Mouse (Mus musculus): Measurements from ENCODE around the gene Psme4.
"Not testable (repeated sequence)": the region's sequence is repeated elsewhere in the genome, so short reads cannot be mapped to it uniquely, and the experiment has no call there.

Psme4 gene

DNA sequence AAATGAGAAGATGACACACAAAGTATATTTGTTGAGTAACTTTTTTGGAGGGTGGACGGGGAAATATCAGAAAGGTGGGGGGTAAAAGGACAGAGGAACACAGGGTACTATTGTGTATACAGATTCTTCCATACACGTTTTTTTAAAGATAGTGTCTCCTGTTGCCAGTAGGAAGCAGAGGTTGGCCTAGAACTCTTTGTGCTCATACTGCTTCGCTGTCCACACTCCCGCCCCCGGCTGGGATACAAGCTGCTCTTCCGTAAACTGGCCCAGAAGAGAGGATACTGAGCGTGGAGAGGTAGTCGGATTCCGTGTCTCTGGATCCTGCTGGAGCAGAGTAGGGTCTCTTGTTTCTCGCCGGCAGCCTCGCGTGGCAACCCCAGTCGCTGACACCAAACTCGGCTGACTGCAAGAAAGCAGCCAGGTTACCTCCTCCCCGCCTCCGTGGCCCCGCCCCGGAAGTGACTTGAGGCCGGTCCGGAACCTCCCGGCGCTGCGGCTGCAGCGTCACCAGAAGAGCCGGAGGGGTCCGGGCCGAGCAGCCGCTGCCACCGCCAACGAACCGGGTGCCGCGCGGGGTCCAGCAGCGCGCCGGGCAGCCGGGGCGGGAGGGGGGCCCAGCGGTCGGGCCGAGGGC is at the start of gene Psme4:
Gene Psme4 (plus strand): TSS at position 460 of the 637 bp plus-strand sequence.
- DNase-seq = peak; percentile 98

DNA sequence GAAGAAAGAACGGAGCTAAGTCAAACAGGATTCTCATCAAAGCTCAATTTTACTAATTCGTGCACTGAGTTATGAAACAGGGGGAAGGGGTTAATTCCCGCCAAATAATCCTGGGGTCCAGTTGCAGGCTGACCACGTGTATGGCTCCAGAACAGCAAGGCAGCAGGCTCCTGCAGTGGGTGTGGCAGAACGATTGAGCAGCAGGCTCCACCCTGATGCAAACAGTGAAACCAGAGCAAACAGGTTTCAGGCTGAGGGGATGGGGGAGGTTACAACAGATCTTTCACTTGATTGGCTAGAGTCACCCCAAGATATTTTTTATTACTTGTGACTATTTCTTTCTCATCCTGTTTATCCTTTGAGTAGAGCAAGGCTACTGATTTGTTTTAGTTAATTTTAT is 48.1 kb upstream of the Psme4 start:
- DNase-seq = no peak

DNA sequence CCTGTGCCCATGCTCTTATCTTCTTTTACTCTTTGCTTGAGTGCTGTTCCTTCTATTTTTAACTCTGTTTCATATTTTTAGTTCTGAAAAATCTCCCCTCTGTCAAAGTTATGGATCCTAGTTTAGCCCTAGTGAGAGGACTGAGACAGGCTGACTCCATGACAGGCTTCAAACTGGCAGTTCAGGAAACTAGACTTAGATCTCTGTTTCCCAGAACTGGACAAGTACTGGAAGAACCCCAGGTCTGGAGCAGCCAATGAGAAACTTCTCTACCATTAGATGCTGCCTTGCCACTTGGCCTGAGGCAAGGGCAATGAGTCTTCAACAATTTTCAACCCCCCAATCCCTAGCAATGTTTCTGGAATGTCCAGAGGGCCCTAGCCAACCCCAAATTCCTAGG is 40.8 kb upstream of the Psme4 start:
- no peak for DNase-seq

GRCm38 (mm10) chr11:30733376-30733775 is 38.1 kb upstream of the Psme4 start:
- no peak for DNase-seq

- no peak for DNase-seq
These were observed 27.5 kb upstream of the Psme4 start for GRCm38 (mm10) chr11:30743991-30744390.

DNA sequence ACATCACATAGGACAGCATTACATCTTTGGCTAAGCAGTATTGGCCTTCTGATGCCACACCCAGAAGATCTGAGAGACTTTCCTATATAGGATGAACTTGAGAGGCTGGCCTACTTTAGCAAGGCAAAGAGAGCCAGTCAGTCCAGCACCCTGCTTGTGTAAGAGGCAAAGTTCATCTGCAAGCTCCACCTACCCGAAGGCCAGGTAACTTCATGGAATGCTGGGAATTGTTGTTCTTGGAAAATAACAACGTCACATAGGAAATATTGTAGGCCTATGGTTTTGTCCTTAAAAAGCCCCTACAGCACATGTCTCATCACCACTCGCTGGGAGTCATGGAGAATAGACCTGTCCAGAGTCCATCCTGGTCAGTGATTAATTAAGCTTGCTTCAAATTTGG is 22.6 kb upstream of the Psme4 start:
- peak; percentile 20 for DNase-seq

GRCm38 (mm10) chr11:30749587-30749986 is 21.9 kb upstream of the Psme4 start:
- DNase-seq = no peak

DNA sequence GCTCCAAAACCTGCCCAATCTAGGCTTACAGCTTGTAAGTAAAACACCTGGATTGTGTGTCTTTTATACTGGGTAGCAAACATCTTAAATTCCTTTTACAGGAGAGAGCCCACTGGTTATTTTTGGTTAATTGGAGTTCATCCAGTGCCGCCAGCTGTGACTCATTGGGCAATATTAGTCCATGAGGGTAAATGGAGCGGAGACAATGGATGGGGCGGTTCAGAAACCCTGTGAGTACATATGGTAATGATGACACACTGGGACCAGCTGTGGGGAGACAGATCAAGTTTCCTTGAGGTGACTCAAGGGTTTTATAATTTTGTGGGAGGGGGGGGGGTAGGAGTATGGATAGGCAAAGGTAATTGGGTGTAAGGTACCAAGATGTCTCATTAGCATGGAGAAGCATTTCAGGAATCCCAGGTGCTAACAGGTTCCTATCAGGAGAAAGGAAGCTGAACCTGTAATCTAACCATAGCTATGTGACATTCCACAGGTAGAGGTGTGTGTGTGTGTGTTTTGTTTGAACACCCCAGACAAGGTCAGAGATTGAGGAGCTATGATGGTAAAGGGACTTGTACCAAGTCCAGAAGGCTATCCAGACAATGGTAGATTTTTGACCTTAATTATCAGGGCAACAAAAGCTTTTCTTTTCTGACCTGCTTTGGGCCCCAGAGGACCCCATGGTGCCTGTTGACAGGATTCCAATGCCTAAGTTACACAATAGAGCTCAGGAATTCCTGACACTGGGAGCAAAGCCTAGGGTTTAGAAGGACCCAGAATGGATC is 21.3 kb upstream of the Psme4 start:
- no peak for DNase-seq

DNA sequence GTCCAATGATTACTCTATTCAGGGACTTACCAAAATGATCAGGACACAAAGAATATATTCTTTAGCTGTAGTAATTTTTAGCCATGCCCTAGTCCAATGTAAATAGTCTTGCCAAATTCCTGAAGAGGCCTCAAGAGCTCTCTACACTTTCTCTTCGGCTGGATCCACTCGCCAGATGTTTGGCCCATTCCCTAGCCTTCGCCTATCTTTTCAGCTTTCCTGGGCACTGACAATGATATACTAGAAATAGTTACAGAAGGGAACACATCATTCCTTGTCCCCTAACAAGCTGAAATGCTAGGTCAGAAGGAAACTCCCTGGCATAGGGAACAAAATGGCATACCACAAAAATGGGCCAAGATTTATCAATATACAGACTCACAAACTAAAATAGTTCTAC is 18.6 kb upstream of the Psme4 start:
- no peak for DNase-seq

DNA sequence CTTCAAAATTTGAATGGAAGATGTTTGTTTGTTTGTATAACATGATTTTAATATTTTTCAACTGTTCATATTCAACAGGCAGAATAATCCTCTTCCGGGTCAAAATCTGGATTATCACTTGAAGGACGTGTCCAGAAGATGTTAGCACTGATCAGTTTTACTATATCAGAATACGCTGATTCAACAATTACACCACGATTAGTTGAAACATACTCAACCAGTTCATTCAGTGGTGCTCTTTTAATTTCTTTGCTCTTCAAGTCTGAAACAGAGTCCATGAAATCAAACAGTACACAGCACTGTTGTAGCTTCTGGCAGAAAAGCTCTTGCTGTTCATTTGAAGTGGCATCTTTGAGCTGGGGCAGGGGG is 17.1 kb upstream of the Psme4 start:
- not testable (repeated sequence) for DNase-seq

DNA sequence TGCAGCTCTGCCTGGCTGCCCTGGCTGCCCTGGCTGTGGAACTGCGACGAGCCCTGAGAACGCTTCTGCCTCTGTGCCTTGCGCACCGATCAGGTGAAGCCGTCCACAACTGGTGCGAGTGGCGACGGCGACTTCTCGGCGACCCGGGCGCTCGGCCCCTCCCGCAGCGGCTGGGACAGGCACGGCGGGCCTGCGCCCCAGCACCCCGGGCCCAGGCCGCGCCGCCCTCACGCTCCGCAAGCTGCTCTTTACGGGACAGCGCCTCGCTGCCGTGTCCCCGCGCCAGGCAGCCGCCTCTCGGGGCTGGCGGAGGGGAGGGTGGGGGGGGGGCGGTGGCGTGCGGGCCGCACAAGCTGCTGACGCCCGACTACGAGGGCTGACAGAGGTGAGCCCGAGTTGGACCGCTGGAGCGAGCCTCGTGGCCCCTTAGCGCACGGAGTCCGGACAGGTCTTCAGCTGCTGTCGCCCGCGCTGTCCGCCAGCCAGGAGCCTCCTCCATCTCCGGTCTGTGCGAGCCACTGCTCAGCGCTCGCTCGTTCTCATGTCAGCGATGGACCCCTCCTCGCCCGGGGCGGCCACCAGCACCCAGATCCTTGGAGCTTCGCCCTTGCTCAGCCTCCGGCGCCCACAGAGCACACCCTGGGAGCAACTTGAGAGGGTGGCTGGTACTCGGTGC is 16.5 kb upstream of the Psme4 start:
- DNase-seq = peak; percentile 45

GRCm38 (mm10) chr11:30761381-30761780 is 10.1 kb upstream of the Psme4 start:
- DNase-seq = no peak

GRCm38 (mm10) chr11:30761891-30762290 is 9.6 kb upstream of the Psme4 start:
- DNase-seq = no peak

DNA sequence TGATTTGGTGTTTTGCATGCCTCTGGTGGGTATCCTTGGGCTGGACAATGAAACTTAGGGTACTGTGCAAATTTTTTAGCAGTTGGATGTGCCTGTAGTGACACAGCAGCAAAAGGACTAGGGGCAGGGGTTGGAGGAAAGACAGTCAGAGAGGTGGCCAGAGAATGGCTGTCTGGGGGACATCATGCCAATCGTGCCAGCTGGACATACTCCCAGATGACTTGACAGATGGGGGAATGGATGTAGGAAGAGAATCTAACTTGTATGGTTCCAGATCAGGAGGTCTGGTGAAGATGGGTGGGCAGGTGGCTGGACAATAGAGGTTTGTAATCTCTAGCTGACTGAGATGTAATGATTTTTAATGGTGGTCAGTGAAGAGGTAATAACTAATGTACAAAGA is 6.5 kb upstream of the Psme4 start:
- DNase-seq = no peak

DNA sequence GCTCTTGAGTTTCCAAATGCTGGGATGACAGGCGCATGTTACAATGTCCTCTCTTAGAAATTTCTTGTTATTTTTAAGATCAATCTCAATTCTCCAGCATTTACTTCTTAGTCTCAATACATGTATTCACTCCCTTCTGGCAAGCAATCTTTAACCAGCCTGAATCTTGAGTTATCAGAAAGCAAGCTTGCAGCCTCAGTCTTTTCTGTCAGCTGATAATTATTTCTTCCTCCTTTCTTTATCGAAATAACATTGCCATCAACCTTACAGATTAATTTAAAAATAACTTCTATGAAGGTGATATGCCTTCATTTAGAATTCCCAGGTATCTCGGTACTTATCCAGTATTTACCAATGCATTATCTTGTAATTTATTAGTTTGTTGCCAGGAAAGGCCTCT is 709 bp upstream of the Psme4 start:
- no peak for DNase-seq

DNA sequence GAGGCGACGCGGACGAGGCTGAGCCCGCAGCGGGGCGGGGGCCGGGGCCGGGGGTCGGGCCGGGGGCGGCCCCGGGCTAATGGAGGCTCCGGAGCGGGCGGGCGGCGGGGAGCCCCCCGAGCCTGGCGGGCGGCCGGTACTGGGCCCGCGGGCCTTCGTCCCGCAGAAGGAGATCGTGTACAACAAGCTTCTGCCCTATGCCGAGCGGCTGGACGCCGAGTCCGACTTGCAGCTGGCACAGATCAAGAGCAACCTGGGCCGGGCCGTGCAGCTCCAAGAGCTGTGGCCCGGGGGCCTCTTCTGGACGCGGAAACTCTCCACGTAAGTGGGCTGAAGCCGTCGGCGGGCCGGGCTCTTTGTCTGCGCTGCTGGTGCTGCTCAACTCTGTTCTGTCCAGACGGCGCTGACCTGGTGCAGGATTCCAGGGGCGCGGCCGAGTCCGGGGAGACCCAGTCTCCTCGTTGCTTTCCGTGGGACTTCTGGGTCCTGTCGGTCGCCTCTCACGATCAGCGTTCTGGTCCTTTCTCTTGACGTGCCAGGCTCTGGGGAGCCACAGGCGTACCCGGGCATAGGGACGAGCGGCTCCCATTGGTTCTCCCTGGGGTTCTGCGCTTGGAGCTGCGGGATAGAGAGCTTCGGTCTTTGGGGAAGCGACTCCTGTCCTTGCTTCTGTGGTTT is 517 bp downstream of the Psme4 start:
- DNase-seq = peak; percentile 76

- no peak for DNase-seq
These were observed 1.4 kb downstream of the Psme4 start for GRCm38 (mm10) chr11:30772777-30773417.

DNA sequence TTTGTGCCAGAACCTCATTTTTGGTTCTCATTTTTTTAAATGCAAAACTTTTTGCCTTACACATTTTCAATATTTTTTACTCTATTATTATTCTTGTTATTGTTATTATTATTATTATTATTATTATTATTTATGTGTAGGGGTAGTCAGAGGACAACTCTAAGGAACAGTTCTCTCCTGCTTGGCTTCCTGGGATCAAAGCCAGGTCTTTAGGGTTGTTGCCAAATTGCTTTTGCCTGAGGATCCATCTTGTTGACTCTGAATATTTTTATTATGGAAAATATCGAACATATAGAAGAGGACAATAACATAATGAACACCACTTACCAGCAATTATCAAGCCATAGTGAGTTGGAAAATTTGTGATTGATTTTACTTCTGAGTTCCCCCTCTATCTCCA is 3.1 kb downstream of the Psme4 start:
- no peak for DNase-seq

GRCm38 (mm10) chr11:30777498-30777897 is 6.0 kb downstream of the Psme4 start:
- no peak for DNase-seq

GRCm38 (mm10) chr11:30780893-30781292 is 9.4 kb downstream of the Psme4 start:
- no peak for DNase-seq

- DNase-seq = no peak
These were observed 10.1 kb downstream of the Psme4 start for GRCm38 (mm10) chr11:30781612-30782011.

- DNase-seq = no peak
These were observed 14.0 kb downstream of the Psme4 start for GRCm38 (mm10) chr11:30785497-30785896.

Data from kidney, postnatal 10 days (tissue).